Mouse (Mus musculus) embryonic fibroblast, embryonic 13.5 days (primary cell): ENCODE measurements at regions not wholly inside any gene's neighbourhood (a gene's known extent, or its start where the extent isn't known, plus 50 kb on each side); places are given as distances from the start of the nearest gene placed in this dataset.

Experiments
- CTCF ChIP-seq: IDR thresholded peaks from 2 replicates; pipeline ENCODE4 v1.5.1; 2011; ENCODE audit warnings: mild to moderate bottlenecking, control low read depth, low read length, moderate library complexity, borderline replicate concordance; ENCODE audit not compliant: insufficient read depth
- POLR2A ChIP-seq: IDR thresholded peaks from 2 replicates; pipeline ENCODE4 v1.6.1; 2011; ENCODE audit warnings: low read depth, mild to moderate bottlenecking, control low read depth, low read length, moderate library complexity

DNA sequence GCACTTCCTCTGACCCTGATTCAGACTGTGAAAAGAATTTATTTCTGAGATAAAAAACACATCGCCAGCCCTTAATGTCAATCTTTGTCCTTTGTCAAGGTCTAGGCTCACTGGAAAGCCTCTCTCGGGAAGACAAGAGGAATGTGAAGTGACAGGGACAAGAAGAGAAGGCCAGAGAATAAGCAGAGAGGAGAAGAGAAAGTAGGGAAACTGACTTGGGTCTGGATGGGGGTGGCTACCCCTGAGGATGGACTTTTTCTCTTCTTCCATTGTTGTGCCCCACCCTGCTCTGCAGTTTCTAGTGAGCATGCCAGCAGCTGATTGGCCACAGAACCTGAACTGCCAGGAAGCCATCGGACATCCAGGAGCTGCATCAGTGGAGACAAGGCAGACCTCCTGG is 375.6 kb upstream of the Clnk start:
- TF ChIP-seq CTCF (no peak), POLR2A (no peak)
